Mouse (Mus musculus) kidney, postnatal 0 days (tissue): ENCODE measurements at regions not wholly inside any gene's neighbourhood (a gene's known extent, or its start where the extent isn't known, plus 50 kb on each side); places are given as distances from the start of the nearest gene placed in this dataset.

Source experiments
- ATAC-seq: fragments of 200-750 bp; cut with Nextera tagmentation; replicated peaks from 2 replicates; pipeline ENCODE4 v1.8.0; 2017; ENCODE audit warnings: low read depth, moderate number of reproducible peaks, moderate TSS enrichment, moderate library complexity; ENCODE audit not compliant: low FRiP score
- DNase-seq: peaks from one replicate; pipeline ENCODE4 v3.0.0-alpha.2; 2016; ENCODE audit warnings: low spot score
- H3K27ac ChIP-seq: fragments of 300-500 bp; sonication (generic); 2 replicates; pipeline ENCODE4 v1.5.1; 2014; ENCODE audit warnings: mild to moderate bottlenecking
- H3K27me3 ChIP-seq: fragments of 300-500 bp; sonication (generic); 2 replicates; pipeline ENCODE4 v1.6.1; 2014; ENCODE audit warnings: low read length, mixed read lengths; ENCODE audit not compliant: insufficient read depth
- H3K36me3 ChIP-seq: fragments of 300-500 bp; sonication (generic); 2 replicates; pipeline ENCODE4 v1.6.1; 2014; ENCODE audit warnings: low read length, mixed read lengths; ENCODE audit not compliant: insufficient read depth
- H3K4me1 ChIP-seq: fragments of 300-500 bp; sonication (generic); replicated peaks from 2 replicates; pipeline ENCODE4 v1.6.1; 2014; ENCODE audit warnings: antibody characterized with exemption, low read length, mixed read lengths; ENCODE audit not compliant: insufficient read depth
- H3K4me2 ChIP-seq: fragments of 300-500 bp; sonication (generic); 2 replicates; pipeline ENCODE4 v1.6.1; 2014; ENCODE audit warnings: mild to moderate bottlenecking, low read length, moderate library complexity, mixed read lengths
- H3K4me3 ChIP-seq: fragments of 300-500 bp; sonication (generic); replicated peaks from 2 replicates; pipeline ENCODE4 v1.5.1; 2014; ENCODE audit warnings: low read depth, low read length
- H3K9ac ChIP-seq: fragments of 300-500 bp; sonication (generic); 2 replicates; pipeline ENCODE4 v1.6.1; 2014; ENCODE audit warnings: low read depth, low read length
- H3K9me3 ChIP-seq: fragments of 300-500 bp; sonication (generic); replicated peaks from 2 replicates; pipeline ENCODE4 v1.6.1; 2016; ENCODE audit warnings: low read length, inconsistent platforms, mixed read lengths
- CTCF ChIP-seq: IDR thresholded peaks from 2 replicates; pipeline ENCODE4 v1.5.1; 2016; ENCODE audit warnings: antibody characterized with exemption, low read depth, mild to moderate bottlenecking, moderate library complexity
- WGBS: fragments of 180-500 bp; shearing (Covaris S2); extraction: QIAGEN DNeasy Blood & Tissue Kit; methylation state at CpG from one replicate; pipeline ENCODE4 v1.1.7; 2014; 5-methylcytosine and 5-hydroxymethylcytosine counted together

DNA sequence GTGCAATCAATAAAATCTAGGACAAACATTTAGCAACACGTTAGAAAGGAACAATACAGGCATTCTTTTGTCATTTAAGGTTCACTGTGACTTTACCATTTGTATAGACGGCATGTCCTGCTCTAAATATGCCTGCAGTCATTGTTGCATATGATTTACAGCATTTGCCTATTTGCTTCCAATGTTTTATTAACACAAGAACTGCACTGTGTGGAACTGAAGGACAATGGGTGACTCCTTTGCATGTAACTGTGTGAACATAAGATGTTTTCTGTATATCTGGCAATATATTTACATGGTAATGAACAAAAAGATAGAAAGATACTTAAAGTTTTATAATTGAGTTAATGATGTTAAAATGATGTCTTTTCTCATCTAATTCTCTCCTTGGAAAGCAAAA lies 57.1 kb downstream of the Pou4f1 start:
- Histone ChIP-seq H3K4me2 (no peak overlapping the region), H3K27ac (no peak overlapping the region), H3K27me3 (no peaks in the 10 kb centered on the region), H3K9ac (no peak overlapping the region), H3K9me3 (no peaks in the 10 kb centered on the region), H3K36me3 (no peaks in the 10 kb centered on the region), H3K4me3 (no peak overlapping the region), H3K4me1 (no peaks in the 10 kb centered on the region)
- ATAC-seq (no peak), DNase-seq (no peak)
- 25% methylated on average over 2 of the region's 2 CpGs for WGBS
- no peak for TF ChIP-seq CTCF

- DNase-seq (peak; percentile 29), ATAC-seq (no peak)
- Histone ChIP-seq H3K9me3 (no peaks in the 10 kb centered on the region), H3K27ac (no peak overlapping the region), H3K4me1 (no peaks in the 10 kb centered on the region), H3K4me2 (no peak overlapping the region), H3K9ac (no peak overlapping the region), H3K36me3 (no peaks in the 10 kb centered on the region), H3K27me3 (no peaks in the 10 kb centered on the region), H3K4me3 (no peak overlapping the region)
- 22% methylated on average over 6 of the region's 6 CpGs for WGBS
- TF ChIP-seq CTCF: no peak
Measured at GRCm38 (mm10) chr14:104410292-104410691, 57.5 kb downstream of the Pou4f1 start.

DNA sequence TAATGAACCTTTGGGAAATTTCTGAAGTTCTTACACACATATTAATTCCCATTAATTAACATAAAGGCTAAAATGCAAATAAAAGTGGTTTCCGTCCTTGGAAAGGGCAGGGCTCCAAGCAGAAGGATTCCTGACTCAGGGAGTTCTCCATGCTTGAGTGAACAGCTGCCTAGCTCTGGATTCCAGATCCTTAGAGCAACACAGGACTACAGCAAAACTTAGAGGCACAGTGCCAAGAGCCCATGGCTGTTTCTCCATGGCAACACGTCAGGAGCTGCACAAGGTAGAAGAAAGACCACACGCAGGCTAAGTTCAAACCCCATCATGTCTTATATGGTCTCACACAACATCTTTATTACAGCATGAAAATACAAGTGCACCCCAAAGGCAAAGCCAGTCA lies 61.7 kb downstream of the Pou4f1 start:
- no peak overlapping the region for H3K4me2 ChIP-seq
- no peaks in the 10 kb centered on the region for H3K9me3 ChIP-seq
- H3K27me3 ChIP-seq: no peaks in the 10 kb centered on the region
- TF ChIP-seq CTCF: no peak
- H3K36me3 ChIP-seq: no peaks in the 10 kb centered on the region
- ATAC-seq (no peak), DNase-seq (no peak)
- no peak overlapping the region for H3K9ac ChIP-seq
- no peak overlapping the region for H3K27ac ChIP-seq
- H3K4me1 ChIP-seq: no peaks in the 10 kb centered on the region
- WGBS: 70% methylated on average over 3 of the region's 3 CpGs
- H3K4me3 ChIP-seq: no peak overlapping the region

GRCm38 (mm10) chr14:104389297-104390071 lies 78.3 kb downstream of the Pou4f1 start:
- Histone ChIP-seq H3K36me3 (no peaks in the 10 kb centered on the region), H3K27me3 (no peaks in the 10 kb centered on the region), H3K4me3 (no peak overlapping the region), H3K9me3 (no peaks in the 10 kb centered on the region), H3K4me2 (no peak overlapping the region), H3K9ac (no peak overlapping the region), H3K4me1 (no peaks in the 10 kb centered on the region), H3K27ac (no peak overlapping the region)
- DNase-seq: no peak
- TF ChIP-seq CTCF: no peak
- 86% methylated on average over 8 of the region's 8 CpGs for whole genome bisulfite sequencing
- no peak for ATAC-seq

GRCm38 (mm10) chr14:104388879-104389278 lies 78.9 kb downstream of the Pou4f1 start:
- WGBS: 63% methylated on average over 2 of the region's 2 CpGs
- Histone ChIP-seq H3K27me3 (no peaks in the 10 kb centered on the region), H3K4me2 (no peak overlapping the region)

DNA sequence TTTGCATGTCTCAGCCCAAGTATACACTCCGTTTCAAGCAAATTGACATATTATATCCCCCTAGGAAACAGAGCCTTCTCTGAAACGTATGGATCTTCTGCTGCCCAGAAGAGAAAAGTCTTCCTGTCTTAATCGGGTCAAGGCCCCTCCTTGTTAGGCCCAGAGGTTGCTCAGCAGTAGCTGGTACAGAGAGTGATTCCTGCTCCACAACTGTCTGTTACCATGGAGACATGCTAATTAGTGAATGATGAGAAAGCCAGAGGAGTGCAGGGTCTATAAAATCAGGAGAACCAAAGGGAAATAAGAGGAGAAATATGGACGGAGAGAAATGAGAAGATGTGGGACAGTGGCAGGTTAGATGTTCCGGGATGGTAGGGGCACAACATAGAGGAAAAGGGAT lies 86.8 kb downstream of the Pou4f1 start:
- ATAC-seq: no peak
- no peaks in the 10 kb centered on the region for H3K27me3 ChIP-seq
- no peak overlapping the region for H3K4me2 ChIP-seq
- 67% methylated on average over 5 of the region's 5 CpGs for WGBS
- H3K4me3 ChIP-seq: no peak overlapping the region
- no peaks in the 10 kb centered on the region for H3K36me3 ChIP-seq
- DNase-seq: no peak
- H3K9ac ChIP-seq: no peak overlapping the region
- H3K9me3 ChIP-seq: no peaks in the 10 kb centered on the region
- no peak overlapping the region for H3K27ac ChIP-seq
- H3K4me1 ChIP-seq: no peaks in the 10 kb centered on the region
- TF ChIP-seq CTCF: no peak

More at GRCm38 (mm10) chr14:104388879-104389278, 78.9 kb downstream of the Pou4f1 start:
- DNase-seq: no peak
- no peak overlapping the region for H3K4me3 ChIP-seq
- no peaks in the 10 kb centered on the region for H3K36me3 ChIP-seq
- no peak overlapping the region for H3K27ac ChIP-seq
- H3K4me1 ChIP-seq: no peaks in the 10 kb centered on the region
- no peaks in the 10 kb centered on the region for H3K9me3 ChIP-seq
- no peak for TF ChIP-seq CTCF
- no peak overlapping the region for H3K9ac ChIP-seq
- ATAC-seq: no peak

DNA sequence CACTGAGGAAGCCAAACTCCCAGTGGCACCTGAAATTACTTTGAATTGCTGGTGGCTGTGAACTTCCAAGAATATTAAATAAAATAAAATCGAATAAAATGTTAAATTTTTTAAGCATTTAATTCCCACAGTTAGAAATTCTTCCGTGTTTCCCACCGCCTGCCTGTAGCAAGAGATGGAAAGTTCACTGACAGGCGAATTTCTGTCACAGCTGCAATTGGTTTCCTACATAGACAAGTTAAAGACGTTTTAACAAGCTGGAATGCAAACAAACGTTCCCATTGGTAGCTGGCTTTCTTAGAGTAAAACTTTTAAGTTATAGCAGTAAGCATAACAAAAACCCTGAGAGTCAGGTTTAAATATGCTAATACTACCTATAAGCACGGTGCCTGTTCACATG lies 95.0 kb downstream of the Pou4f1 start:
- H3K9me3 ChIP-seq: no peaks in the 10 kb centered on the region
- H3K4me3 ChIP-seq: no peak overlapping the region
- no peaks in the 10 kb centered on the region for H3K4me1 ChIP-seq
- DNase-seq: peak; percentile 7
- no peaks in the 10 kb centered on the region for H3K36me3 ChIP-seq
- no peak overlapping the region for H3K4me2 ChIP-seq
- ATAC-seq: no peak
- no peaks in the 10 kb centered on the region for H3K27me3 ChIP-seq
- H3K27ac ChIP-seq: no peak overlapping the region
- WGBS: 54% methylated on average over 7 of the region's 7 CpGs
- TF ChIP-seq CTCF: no peak
- H3K9ac ChIP-seq: no peak overlapping the region
